Mouse (Mus musculus): ENCODE results near the gene Col4a1. TPM values are rescaled to one million over a fixed set of nuclear protein-coding genes. Genes with fewer than 3 reads are reported as not detected.

Col4a1 gene
- total RNA-seq, 2 experiments from 2014 or later, result 146 to 216 TPM

DNA sequence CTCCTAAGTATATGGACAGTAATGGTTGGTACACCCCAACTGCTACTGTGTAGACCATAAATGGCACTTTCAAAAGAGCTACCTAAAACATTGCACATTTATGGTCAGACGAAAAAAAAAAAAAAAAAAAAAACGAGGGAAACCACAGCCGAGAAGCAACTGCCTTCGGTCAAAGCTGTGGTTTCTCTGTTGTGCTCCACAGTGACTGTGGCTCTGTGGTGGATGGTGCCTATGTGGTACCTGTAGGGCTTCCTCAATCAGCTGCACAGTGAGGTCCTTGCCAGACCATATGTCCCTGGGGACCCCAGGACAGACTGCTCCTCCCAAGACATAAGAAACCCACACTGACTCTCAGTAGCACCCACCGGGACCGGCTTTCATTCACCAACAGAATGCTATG, 36.3 kb downstream of the Col4a1 start:
- intact Hi-C loops (cut with DNase I), result loop anchor here (5.0 kb wide), 1 partner anchor 36 kb away; the partner anchor contains the start of genes Col4a1 and Col4a2

GRCm38 (mm10) chr8:11274415-11274814, 38.2 kb downstream of the Col4a1 start:
- intact Hi-C loops (cut with DNase I), result no loop called here
- peak in 1 of 2 experiments; percentile 9 for DNase-seq

More for the DNA sequence above, 36.3 kb downstream of the Col4a1 start:
- DNase-seq, result no peak

GRCm38 (mm10) chr8:11273506-11274158, 39.0 kb downstream of the Col4a1 start:
- peak; percentile 58 to 71 for DNase-seq
- intact Hi-C loops (cut with DNase I), result no loop called here

GRCm38 (mm10) chr8:11272205-11272604, 40.4 kb downstream of the Col4a1 start:
- peak in 1 of 2 experiments; percentile 9 for DNase-seq
- intact Hi-C loops (cut with DNase I), result no loop called here

DNA sequence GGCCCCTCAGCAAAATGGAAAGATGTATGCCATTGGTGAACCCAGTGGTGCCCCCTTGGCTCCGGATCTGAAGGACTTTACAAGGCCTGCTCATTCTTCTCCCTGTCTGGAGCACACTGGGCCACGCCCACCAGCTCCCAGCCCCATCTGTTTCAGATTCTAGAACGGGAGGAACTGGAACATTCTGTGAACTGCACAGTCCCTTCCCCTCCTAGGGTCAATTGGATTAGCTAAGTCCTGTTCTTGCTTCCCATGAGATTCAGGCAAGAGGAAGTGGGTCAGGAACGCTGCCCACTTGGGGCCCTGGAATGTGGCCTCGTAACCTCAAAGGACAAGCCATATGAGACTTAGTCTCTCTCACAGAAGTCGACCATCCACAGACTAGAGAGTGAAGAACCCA, 41.8 kb downstream of the Col4a1 start:
- peak; percentile 51 to 64 for DNase-seq
- intact Hi-C loops (cut with DNase I), result no loop called here

GRCm38 (mm10) chr8:11268753-11269152, 43.9 kb downstream of the Col4a1 start:
- intact Hi-C loops (cut with DNase I), result no loop called here
- DNase-seq, result no peak

- no peak for DNase-seq
- intact Hi-C loops (cut with DNase I), result no loop called here
These were observed 46.2 kb downstream of the Col4a1 start for GRCm38 (mm10) chr8:11266471-11266870.

GRCm38 (mm10) chr8:11265971-11266370, 46.7 kb downstream of the Col4a1 start:
- intact Hi-C loops (cut with DNase I), result no loop called here
- DNase-seq, result no peak

DNA sequence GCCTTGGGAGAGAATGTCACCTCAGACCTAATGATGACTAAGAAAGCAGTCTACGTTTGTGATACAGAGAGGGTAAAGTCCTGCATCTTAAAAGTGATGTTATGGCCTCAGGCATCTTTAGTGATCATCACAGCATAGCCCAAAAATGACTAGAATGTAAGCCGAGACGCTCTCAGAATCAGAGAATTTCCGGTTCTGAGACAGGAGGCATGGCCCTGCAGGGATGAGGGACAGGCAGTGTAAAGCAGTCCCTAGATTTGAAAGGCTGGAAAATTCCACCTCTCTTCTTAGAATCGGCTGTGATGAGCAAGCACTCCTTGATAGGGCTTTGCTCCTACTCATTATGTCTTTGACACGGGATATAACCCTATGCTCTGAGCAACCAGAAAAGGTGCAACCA, 48.8 kb downstream of the Col4a1 start:
- DNase-seq, result no peak
- intact Hi-C loops (cut with DNase I), result no loop called here

- DNase-seq, result peak in 1 of 2 experiments; percentile 53
- intact Hi-C loops (cut with DNase I), result no loop called here
These were observed 50.4 kb downstream of the Col4a1 start for GRCm38 (mm10) chr8:11262031-11262735.

- intact Hi-C loops (cut with DNase I), result loop anchor here (5.0 kb wide), 2 partner anchors 52 to 222 kb away; partner anchors contain the start of genes Col4a1 and Col4a2
- DNase-seq, result no peak
These were observed 52.6 kb downstream of the Col4a1 start for GRCm38 (mm10) chr8:11259832-11260615.

DNA sequence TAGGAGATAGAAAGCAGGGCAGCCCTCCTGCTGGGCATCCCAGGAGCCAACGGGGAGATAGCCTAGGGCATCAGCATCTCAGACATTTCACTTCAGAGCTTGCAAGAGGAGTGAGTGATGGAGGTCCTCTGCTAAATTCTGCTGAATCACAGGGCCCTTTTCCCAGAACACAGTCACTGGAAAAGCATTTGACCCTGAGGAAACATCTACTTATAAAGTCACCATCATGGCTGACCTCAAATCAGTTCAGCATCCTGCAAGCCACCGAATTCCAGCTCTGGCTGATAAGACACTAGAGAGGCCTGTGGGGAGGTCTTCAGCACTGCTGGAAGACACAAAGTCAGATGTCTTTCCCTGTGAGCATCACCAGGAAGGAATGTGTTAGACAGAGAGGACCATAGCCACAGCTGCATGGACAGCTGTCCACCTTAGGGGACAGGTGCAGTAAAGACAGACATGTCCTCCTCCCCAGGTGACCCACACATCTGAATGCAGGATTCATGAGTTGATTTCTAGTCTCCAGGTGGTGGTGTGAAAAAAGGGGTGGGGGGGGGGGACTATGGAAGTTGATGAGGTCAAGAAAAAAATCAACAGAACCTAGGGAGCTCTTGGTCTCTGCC, 54.0 kb downstream of the Col4a1 start:
- intact Hi-C loops (cut with DNase I), result loop anchor here (5.0 kb wide), 2 partner anchors 54 to 224 kb away; partner anchors contain the start of genes Col4a1 and Col4a2

GRCm38 (mm10) chr8:11257079-11258017, 55.3 kb downstream of the Col4a1 start:
- intact Hi-C loops (cut with DNase I), result loop anchor here (5.0 kb wide), 2 partner anchors 55 to 225 kb away; partner anchors contain the start of genes Col4a1 and Col4a2
- DNase-seq, result no peak

More for the DNA sequence above, 54.0 kb downstream of the Col4a1 start:
- no peak for DNase-seq

- intact Hi-C loops (cut with DNase I), result loop anchor here (5.0 kb wide), 2 partner anchors 56 to 226 kb away; partner anchors contain the start of genes Col4a1 and Col4a2
- no peak for DNase-seq
These were observed 56.2 kb downstream of the Col4a1 start for GRCm38 (mm10) chr8:11256405-11256804.

- intact Hi-C loops (cut with DNase I), result loop anchor here (5.0 kb wide), 2 partner anchors 57 to 227 kb away; partner anchors contain the start of genes Col4a1 and Col4a2
- DNase-seq, result no peak
These were observed 56.9 kb downstream of the Col4a1 start for GRCm38 (mm10) chr8:11255680-11256079.

GRCm38 (mm10) chr8:11254914-11255530, 57.6 kb downstream of the Col4a1 start:
- DNase-seq, result no peak
- intact Hi-C loops (cut with DNase I), result loop anchor here (5.0 kb wide), 2 partner anchors 57 to 227 kb away; partner anchors contain the start of genes Col4a1 and Col4a2

DNA sequence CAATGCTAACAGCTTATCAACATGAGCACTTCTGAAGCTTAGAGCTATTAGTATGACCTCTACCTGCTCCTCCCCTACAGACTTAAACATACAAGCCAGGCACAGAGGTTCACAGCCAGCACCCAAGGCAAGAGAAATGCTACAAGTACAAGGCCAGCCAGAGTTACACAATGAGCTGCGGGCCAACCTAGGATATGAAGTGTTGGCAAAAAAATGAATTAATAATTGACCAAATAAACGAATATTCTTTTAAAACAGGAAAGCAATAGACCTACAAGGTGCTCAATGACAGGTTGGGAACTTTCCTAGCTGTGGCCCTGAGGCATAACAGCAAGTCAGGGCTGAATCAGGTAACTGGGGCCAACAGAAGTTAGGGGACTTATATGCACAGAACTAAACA, 58.1 kb downstream of the Col4a1 start:
- intact Hi-C loops (cut with DNase I), result no loop called here
- DNase-seq, result no peak

GRCm38 (mm10) chr8:11253556-11253955, 59.1 kb downstream of the Col4a1 start:
- DNase-seq, result peak; percentile 68 to 79
- intact Hi-C loops (cut with DNase I), result loop anchor here (1.0 kb wide), 1 partner anchor 140 kb away; no protein-coding TSS in a partner anchor
